Mouse (Mus musculus) gastrocnemius, adult 18-20 months (tissue): Measurements from ENCODE around the gene CN725425. TPM values are rescaled to one million over a fixed set of nuclear protein-coding genes. Genes with fewer than 3 reads are reported as not detected.

ENCODE experiments used
- DNase-seq: peaks from one replicate; pipeline ENCODE4 v3.0.0; 2021; ENCODE audit warnings: low spot score
- total RNA-seq, 2 experiments: library from RNA; stranded (reverse); gene quantifications; 2 replicates each; pipeline ENCODE4 v1.2.3; 2021

Gene CN725425
- total RNA-seq, 2 experiments from 2014 or later, result not detected

DNA sequence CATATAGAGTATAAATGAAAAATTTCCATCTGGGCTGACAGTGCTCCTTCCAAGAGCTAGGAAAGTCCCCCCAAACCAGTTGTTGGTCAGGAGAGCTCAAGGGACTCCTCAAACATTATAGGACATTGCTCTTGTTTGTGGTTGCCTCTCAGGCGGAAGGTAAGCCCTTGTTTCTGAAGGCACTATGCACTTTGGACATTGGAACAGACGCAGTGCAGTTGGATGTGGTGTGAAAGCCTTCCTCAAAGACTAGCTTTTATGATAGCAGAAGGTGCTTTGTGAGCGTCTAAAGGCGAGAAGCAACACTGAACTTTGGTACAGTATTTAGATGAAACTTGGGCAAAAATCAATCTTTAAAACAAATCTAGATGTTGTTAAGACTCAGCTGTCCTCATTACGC lies 7.2 kb downstream of the CN725425 start:
- DNase-seq, result no peak

DNA sequence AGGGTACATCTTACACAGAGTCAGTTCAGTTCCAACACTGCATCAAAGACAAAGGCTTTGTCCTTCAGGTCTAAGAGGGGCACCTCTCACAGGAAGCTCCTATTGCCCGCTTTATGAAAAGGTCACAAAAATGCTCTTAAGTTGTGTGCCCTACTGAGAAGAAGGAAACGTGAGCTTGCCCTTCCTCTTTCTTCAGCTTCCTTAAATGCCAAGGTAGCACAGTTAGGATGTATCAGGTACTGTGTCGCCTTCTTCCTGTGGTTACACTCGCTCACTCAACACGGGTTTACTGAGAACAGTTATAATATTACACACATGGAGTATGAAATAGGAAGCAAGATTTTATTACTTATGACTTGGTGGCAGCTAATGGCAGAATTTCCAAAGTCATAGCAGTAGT lies 38.0 kb downstream of the CN725425 start:
- DNase-seq, result no peak

DNA sequence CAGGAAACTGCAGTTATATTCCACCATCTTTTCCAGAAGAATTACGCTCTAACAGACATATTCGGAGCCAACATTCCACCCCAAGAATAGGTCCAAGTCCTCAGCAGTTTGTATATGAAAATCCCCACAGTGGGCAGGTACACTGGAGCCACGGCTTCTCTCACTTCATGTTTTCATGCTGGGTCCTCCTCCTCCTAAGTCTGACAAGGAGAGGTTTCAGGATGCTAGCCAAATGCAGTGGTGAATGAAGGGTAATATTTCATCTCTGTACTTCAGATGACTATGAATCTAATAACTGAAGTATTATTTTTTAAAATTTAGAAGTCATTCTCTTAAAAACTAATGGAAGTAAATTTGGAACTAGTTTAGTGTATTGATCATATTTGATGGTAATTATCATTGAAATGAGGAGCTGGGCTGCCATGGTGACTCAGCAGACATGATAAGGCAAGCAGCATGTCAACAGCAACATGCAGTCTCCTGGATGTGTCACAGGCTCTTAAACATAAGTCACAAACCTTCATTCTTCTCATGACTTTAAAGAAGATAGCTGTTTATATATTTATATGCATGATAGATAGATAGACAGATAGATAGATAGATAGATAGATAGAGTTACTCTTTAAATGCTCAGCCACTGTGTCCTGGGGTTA lies 41.5 kb downstream of the CN725425 start:
- no peak for DNase-seq

DNA sequence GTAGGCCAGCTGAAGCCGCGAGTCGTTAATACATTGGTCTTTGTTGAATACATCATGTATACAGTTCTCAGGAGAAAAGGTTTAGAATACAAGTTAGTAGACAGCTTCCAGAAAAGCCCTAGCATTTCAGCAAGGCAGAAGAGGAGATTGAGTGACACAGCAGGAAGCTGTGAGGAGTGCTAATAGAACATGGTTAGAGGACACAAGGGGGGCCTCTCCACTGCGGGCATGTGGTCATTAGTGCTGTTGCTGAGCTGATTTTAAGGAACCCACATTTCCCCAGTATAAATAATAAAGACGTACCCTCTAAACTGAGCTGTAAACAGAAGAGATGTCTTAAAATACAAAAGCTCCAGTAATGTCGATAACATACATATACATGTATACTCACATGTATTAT lies 51.5 kb downstream of the CN725425 start:
- peak; percentile 11 for DNase-seq

DNA sequence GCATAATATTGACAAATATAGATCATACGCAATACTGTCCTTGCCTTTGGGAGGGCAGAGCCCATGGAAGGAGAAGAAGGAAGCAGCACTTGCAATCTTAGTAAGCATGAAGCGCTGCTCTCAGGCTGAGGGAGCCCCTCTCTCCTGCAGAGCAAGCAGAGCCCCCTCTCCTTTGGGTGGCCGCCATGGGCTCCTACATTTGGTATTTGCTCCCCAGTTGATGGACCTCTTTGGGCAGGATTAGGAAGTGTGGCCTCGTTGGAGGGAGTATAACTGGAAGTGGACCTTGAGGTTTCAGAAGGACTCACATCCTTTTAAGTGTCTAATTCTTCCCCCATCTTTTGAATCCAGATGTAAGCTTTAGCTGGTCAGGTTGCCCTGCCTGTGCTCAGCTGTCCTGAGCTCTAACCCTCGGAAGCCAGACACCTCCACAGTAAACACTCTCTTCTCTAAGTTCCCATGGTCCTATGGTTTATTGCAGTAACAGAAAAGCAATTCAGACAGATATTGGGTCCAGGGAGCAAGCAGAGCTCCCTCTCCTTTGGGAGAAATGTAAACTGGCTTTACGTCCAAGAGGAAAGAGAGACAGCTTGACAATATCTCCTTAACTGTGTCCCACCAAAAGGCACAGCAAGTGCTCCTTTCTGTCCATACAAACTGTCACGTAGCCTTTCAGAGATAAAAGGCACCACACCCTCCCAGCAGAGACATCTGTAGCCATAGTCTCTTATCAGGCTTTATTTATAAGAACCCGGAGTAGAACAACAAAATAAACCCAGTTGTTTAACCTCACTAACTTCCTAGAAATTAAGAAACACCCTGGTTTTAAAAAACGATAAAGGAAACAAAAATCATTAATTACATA lies 52.5 kb downstream of the CN725425 start:
- no peak for DNase-seq

DNA sequence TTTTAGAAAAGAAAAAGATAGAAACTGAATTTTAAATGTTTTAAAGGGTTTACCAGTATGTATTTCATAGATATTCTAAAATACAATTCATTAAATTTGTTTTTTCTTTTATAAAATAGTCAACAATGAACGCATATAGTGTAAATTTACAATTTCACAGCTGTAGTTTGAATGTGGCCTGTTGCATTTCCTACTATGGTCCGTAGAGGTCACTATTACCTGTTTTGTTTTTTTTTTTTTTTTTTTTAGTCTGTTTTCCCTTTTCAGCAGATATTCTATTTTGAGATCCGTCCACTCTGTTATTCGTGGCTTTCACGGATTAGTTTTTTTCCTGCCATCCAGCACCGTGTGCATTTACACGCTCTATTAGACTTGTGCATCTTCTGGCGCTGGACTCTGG lies 53.7 kb downstream of the CN725425 start:
- no peak for DNase-seq

DNA sequence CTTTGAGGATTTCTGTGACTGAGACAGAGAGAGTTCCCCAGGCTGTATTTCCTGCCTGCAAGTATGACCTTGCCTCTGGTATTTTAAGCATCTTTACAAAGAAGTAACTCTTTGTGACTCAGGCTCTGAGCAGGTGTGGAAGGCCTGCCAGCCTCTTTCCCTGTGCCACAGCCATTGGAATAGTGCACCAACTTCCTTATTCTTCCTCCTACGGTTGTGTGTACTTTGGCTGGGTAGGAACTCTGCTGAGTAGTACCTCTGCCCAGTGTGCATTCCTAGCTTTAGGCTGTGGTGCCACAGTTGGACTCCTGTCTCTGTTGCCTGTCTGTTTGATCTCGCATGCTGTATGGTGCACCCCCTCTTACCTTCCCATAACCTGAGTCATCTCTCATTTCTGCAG lies 56.0 kb downstream of the CN725425 start:
- no peak for DNase-seq

DNA sequence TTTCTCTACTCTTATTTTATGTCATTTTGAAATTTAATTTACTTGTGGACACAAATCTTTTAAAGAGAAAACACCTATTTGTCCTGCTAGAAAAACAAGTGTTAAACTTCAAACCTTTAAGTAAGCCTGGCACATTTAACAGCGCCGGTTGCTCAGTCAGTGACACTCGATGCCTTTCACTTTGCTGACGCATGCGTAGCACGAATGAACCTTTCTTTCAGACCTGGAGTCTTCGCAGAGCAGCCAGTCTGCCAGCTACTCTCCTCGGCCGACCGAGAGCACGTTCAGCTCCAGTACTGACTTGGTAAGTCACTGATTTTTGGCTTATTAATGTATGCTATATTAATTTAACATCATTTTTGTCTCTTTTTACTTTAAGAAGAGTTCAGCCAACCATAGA lies 57.8 kb downstream of the CN725425 start:
- DNase-seq, result peak; percentile 56

DNA sequence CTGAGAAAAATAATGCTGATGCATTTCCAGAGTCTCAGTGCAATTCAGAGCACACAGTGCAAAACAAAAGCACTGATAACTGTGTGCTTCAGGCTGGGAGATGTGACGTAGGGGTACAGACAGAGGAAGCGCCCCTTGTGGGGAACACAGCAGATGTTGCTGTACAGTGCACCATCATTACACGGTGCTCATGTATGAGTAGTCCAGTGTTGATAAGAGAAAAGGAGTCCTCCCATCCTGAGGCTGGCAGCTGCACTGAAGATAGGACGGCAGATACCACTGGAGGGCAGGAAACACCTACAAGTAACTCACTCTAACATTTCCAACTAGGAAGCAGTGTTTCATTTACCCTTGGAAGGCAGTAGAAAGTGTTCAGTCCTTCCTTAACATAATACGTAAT lies 61.3 kb downstream of the CN725425 start:
- DNase-seq, result no peak

DNA sequence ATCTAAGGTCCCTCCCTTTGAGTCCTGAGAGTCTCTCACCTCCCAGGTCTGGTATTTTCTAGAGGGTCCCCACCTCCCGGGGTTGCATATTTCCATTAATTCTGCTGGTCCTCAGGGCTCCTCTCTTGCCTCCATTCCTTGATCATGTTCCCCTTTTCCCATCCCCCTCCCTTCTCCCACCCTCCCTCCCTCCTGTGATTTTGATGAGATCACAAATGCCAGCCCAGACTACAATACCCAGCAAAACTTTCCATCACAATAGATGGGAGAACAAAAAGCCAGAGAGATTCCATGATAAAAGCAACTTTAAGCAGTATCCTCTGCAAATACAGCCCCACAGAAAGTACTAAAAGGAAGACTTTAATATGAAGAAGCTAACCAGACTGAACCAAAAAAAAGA lies 64.6 kb downstream of the CN725425 start:
- no peak for DNase-seq

DNA sequence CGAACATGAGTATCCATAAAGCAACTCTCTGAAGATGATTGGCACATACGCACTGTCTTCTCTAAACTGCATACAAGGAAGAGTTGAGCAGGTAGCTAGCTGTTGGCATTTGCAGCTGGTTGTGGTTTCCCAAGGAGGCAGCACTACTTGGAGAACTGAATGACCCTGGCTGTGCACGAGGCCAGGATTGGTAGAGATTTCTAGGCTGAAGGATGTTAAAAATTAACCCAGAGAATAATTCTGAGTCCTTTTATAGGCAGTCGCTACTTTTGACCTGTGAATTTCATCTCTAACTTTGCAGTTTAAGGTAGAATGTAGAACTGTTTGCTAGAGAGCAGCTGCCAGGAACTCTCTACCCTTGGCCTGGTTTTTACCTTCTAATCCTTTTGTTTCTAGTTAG lies 69.2 kb downstream of the CN725425 start:
- no peak for DNase-seq

DNA sequence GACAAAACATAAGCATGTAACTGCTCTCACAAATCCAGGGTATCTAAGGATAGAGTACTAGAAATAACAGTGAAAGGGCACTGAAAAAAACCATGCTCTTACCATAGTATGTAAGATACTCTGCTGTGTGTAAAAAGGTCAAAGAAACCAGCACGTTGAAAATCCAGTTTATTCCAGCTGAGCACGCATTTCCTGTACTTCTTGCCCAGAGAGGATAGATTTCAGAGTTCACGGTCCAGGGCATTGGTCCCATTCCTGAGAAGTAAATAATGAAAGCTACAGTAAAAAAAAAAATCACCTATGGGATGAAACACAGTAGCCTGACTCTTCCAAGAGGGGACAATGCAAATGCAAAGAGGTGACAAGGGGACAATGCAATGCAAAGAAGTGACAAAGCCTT lies 76.7 kb downstream of the CN725425 start:
- no peak for DNase-seq

DNA sequence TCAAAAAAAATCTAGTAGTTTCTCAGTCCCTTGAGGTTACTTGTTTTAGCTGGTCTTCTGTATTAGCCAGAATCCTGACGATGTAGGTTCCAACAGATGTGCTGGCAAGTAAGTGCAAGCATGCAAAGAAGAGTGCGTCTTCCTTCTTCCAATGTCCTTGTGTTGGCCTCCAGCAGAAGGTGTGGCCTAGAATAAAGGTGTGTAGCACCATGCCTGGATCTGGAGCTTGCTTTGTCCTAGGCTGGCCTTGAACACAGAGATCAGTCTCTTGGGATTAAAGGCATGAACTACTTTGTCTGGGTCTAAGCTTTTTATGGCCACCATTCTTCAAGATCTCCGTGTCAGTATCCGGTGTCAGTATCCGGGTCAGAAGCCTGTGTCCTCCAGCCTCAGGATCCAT lies 80.3 kb downstream of the CN725425 start:
- DNase-seq, result no peak

DNA sequence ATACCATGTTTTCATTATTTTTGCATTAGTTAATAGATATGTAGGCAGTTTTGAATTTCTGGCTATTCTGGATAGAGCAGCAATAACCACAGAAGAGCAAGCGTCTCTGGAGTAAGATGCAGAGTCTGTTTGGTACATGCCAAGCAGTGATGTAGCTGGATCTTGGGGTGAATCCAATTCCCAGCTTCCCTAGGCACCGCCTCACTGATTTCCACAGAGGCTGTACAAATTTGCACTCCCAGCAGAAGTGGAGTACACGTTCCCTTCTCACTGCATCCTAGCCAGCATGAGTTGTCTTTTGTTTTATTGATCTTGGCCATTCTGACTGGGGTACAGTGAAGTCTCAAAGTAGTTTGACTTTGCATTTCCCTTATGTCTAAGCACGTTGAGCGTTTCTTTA lies 82.2 kb downstream of the CN725425 start:
- peak; percentile 48 for DNase-seq

DNA sequence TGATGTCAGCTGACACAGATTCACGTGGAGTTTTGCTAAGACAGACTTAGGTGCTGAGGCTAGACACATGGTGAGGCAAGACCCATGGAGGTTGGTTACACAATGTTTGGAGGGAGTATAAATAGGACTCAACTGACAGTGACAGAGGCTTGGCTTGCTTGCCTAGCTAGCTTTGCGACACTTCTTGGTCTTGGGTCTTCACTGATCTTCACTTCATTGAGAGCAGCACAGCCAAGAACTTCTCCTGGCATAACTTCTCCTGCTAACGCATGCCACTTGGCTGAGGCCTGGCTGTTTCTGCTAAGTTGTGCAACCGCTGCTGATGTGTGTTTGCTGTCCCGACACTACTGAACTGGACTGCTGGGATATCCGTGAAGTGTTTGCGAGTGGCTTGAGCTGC lies 83.5 kb downstream of the CN725425 start:
- DNase-seq, result peak; percentile 74

DNA sequence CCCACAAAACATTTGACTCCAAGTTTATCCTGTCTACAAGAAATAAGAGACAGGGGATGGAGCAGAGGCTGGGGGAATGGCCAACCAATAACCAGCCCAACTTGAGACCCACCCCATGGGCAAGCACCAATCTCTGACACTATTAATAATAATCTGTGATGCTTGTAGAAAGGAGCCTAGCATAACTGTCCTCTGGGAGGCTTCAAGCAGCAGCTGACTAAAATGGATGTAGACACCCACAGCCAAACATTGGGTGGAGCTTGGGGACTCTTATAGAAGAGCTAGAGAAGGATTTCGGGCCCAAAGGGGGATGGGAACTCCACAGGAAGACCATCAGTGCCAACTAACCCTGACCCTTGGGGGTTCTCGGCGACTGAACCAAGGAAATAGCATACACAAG lies 84.1 kb downstream of the CN725425 start:
- no peak for DNase-seq

DNA sequence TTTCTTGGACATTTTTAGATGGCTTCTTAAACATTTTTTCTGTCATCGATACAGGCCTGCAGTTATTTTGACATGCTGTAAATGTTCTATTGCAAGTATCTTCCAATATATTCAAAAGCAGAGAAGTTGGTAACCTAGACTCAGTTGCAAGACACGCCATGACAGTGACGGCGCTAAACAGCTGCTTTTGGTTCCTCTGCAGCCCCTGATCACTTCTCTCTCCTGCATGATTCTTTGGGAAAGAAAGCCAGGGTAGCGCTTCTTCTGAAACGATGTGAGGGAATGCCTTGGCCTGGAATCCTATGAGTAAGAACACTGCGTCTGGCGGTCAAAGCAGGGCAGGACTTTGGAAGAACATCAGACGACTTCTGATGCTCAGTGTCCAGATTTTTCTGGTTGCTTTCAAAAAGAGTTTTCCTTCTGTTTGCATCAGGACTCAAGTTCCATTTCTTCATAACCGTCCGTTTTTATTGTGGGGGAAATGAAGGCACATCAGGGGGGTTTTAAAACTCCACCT lies 100.1 kb downstream of the CN725425 start:
- peak; percentile 61 for DNase-seq

DNA sequence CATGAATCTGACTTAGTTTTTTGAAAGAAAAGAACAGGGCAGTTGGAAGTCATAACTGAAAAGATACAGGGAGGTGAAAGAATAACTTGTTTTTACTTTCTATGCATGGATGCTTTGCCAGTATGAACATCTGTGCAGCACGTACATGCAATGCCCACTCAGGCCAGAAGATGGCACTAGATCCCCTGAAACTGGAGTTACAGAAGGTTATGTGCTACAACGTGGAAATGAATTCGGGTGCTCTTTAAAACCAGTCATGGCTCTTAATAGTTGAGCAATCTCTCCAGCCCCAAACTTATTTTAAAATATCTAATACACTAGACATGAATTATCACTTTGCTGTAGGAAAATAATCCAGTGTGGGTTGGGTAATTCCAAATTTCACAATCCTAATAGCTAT lies 102.1 kb downstream of the CN725425 start:
- DNase-seq, result peak; percentile 92

DNA sequence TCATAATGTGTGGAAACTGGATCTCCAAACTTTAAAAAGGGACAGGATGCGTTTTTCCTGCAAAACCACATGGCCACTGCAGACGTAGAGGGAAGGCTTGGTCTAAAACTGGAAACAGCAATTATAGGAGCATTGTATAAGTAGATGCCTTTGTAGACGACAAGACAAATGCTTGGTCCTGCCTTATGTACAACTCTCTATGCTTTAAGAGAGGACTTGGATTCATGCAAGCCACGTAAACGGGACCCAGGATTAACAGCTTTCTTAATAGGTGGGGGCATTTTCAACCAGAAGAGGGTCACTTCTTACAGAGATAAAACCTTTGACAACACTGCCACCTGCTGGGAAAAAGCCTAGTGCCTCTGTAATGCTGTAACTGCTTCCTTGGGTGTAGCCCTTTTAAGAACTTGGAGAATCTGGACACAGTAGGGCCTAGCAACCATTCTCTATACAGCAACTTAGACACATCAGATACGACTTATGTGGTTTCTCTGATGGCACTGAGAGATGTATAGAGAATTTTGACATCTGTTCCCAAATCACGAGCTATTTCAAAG lies 105.1 kb downstream of the CN725425 start:
- peak; percentile 53 for DNase-seq
